Mouse (Mus musculus) midbrain, embryonic 16.5 days (tissue): ENCODE data around the gene Msi2. TPM values are rescaled to one million over a fixed set of nuclear protein-coding genes. Genes with fewer than 3 reads are reported as not detected.

ENCODE experiments used
- ATAC-seq: fragments of 200-750 bp; cut with Nextera tagmentation; 2 replicates; pipeline ENCODE4 v1.8.0; 2017; ENCODE audit warnings: moderate TSS enrichment
- H3K27ac ChIP-seq: fragments of 300-500 bp; sonication (generic); 2 replicates; pipeline ENCODE4 v1.5.1; 2014; ENCODE audit warnings: mild to moderate bottlenecking, low read length, mixed read lengths
- H3K27me3 ChIP-seq: fragments of 300-500 bp; sonication (generic); 2 replicates; pipeline ENCODE4 v1.6.1; 2014; ENCODE audit warnings: low read depth, low read length, mixed read lengths; ENCODE audit not compliant: control insufficient read depth, insufficient read depth
- H3K36me3 ChIP-seq: fragments of 300-500 bp; sonication (generic); 2 replicates; pipeline ENCODE4 v1.6.1; 2014; ENCODE audit warnings: mild to moderate bottlenecking, low read length, moderate library complexity, mixed read lengths; ENCODE audit not compliant: control insufficient read depth, insufficient read depth
- H3K4me1 ChIP-seq: fragments of 300-500 bp; sonication (generic); 2 replicates; pipeline ENCODE4 v1.6.1; 2014; ENCODE audit warnings: mild to moderate bottlenecking, low read length, mixed read lengths; ENCODE audit not compliant: control insufficient read depth, insufficient read depth
- H3K4me2 ChIP-seq: fragments of 300-500 bp; sonication (generic); 2 replicates; pipeline ENCODE4 v1.6.1; 2014; ENCODE audit warnings: mild to moderate bottlenecking, low read length, mixed read lengths
- H3K4me3 ChIP-seq: fragments of 300-500 bp; sonication (generic); 2 replicates; pipeline ENCODE4 v1.5.1; 2014; ENCODE audit warnings: low read depth, mild to moderate bottlenecking, low read length, moderate library complexity, mixed read lengths
- H3K9ac ChIP-seq: fragments of 300-500 bp; sonication (generic); 2 replicates; pipeline ENCODE4 v1.6.1; 2014; ENCODE audit warnings: low read depth, low read length, mixed read lengths
- H3K9me3 ChIP-seq: fragments of 300-500 bp; sonication (generic); replicated peaks from 2 replicates; pipeline ENCODE4 v1.6.1; 2014; ENCODE audit warnings: mild to moderate bottlenecking, low read length, mixed read lengths; ENCODE audit not compliant: control insufficient read depth, poor library complexity, severe bottlenecking
- WGBS: fragments of 180-500 bp; shearing (Covaris S2); extraction: QIAGEN DNeasy Blood & Tissue Kit; methylation state at CpG from one replicate; pipeline ENCODE4 v1.1.7; 2014; 5-methylcytosine and 5-hydroxymethylcytosine counted together
- polyA plus RNA-seq: library from polyadenylated mRNA; unstranded; fragments of >200 nt; fragmentation: Nextera tagmentation; extraction: Ambion mirVana; gene quantifications from 2 replicates; pipeline ENCODE4 v1.2.1, GENCODE M21; 2015

The Msi2 gene
- polyA plus RNA-seq, 1 experiment from 2014 or later, result 29.4 TPM

- Histone ChIP-seq H3K27ac (peak overlapping the region; percentile 60), H3K9me3 (no peaks in the 10 kb centered on the region), H3K36me3 (no peaks in the 10 kb centered on the region), H3K4me3 (no peak overlapping the region), H3K27me3 (no peaks in the 10 kb centered on the region), H3K4me1 (peaks cover 72% of the 10 kb centered on the region), H3K4me2 (peak overlapping the region; percentile 7; the same call in 1 of the 2 replicates), H3K9ac (no peak overlapping the region; the same call in 1 of the 2 replicates)
- peak; percentile 6; the same call in 1 of the 2 replicates for ATAC-seq
- 5% methylated on average over 7 of the region's 7 CpGs for WGBS
Measured at GRCm38 (mm10) chr11:88582781-88583180, 135.5 kb downstream of the Msi2 start.

GRCm38 (mm10) chr11:88582021-88582707 is 136.1 kb downstream of the Msi2 start:
- H3K27ac ChIP-seq, result peak overlapping the region; percentile 60
- peak overlapping the region; percentile 7; the same call in 1 of the 2 replicates for H3K4me2 ChIP-seq
- H3K4me1 ChIP-seq, result peaks cover 70% of the 10 kb centered on the region
- no peak overlapping the region for H3K4me3 ChIP-seq
- no peaks in the 10 kb centered on the region for H3K36me3 ChIP-seq
- peak; percentile 50; the same call in 1 of the 2 replicates for ATAC-seq
- H3K27me3 ChIP-seq, result no peaks in the 10 kb centered on the region
- H3K9ac ChIP-seq, result no peak overlapping the region
- WGBS, result 9% methylated on average over 13 of the region's 13 CpGs
- no peaks in the 10 kb centered on the region for H3K9me3 ChIP-seq

GRCm38 (mm10) chr11:88581375-88581774 is 136.9 kb downstream of the Msi2 start:
- Histone ChIP-seq H3K9ac (no peak overlapping the region), H3K36me3 (no peaks in the 10 kb centered on the region), H3K9me3 (no peaks in the 10 kb centered on the region), H3K4me3 (no peak overlapping the region), H3K27ac (peak overlapping the region; percentile 60), H3K27me3 (no peaks in the 10 kb centered on the region), H3K4me2 (no peak overlapping the region), H3K4me1 (peaks cover 71% of the 10 kb centered on the region)
- ATAC-seq, result no peak
- WGBS, result 47% methylated on average over 7 of the region's 7 CpGs

- H3K36me3 ChIP-seq, result no peaks in the 10 kb centered on the region
- 85% methylated on average over 2 of the region's 2 CpGs for WGBS
- no peak overlapping the region for H3K9ac ChIP-seq
- H3K4me1 ChIP-seq, result peaks cover 64% of the 10 kb centered on the region
- no peak overlapping the region for H3K4me3 ChIP-seq
- H3K9me3 ChIP-seq, result no peaks in the 10 kb centered on the region
- no peaks in the 10 kb centered on the region for H3K27me3 ChIP-seq
- H3K27ac ChIP-seq, result no peak overlapping the region
- no peak overlapping the region for H3K4me2 ChIP-seq
- ATAC-seq, result no peak
Measured at GRCm38 (mm10) chr11:88578700-88579099, 139.6 kb downstream of the Msi2 start.

GRCm38 (mm10) chr11:88577076-88577475 is 141.2 kb downstream of the Msi2 start:
- Histone ChIP-seq H3K4me3 (no peak overlapping the region), H3K27me3 (no peaks in the 10 kb centered on the region), H3K9me3 (no peaks in the 10 kb centered on the region), H3K27ac (peak overlapping the region; percentile 1; the same call in 1 of the 2 replicates), H3K4me1 (peaks cover 58% of the 10 kb centered on the region), H3K9ac (peak overlapping the region; percentile 32), H3K36me3 (no peaks in the 10 kb centered on the region), H3K4me2 (no peak overlapping the region)
- ATAC-seq, result no peak
- WGBS, result 57% methylated on average over 7 of the region's 7 CpGs

GRCm38 (mm10) chr11:88576233-88576998 is 141.9 kb downstream of the Msi2 start:
- Histone ChIP-seq H3K4me2 (no peak overlapping the region), H3K27me3 (no peaks in the 10 kb centered on the region), H3K4me1 (peaks cover 57% of the 10 kb centered on the region), H3K9me3 (no peaks in the 10 kb centered on the region), H3K27ac (peak overlapping the region; percentile 1; the same call in 1 of the 2 replicates), H3K4me3 (no peak overlapping the region), H3K36me3 (no peaks in the 10 kb centered on the region), H3K9ac (peak overlapping the region; percentile 32; the same call in 1 of the 2 replicates)
- 63% methylated on average over 7 of the region's 7 CpGs for WGBS
- ATAC-seq, result no peak; the same call in 1 of the 2 replicates

- Histone ChIP-seq H3K27me3 (no peaks in the 10 kb centered on the region), H3K27ac (peak overlapping the region; percentile 45), H3K4me1 (peaks cover 54% of the 10 kb centered on the region), H3K36me3 (no peaks in the 10 kb centered on the region), H3K4me3 (no peak overlapping the region), H3K9me3 (no peaks in the 10 kb centered on the region), H3K4me2 (no peak overlapping the region), H3K9ac (no peak overlapping the region)
- ATAC-seq, result no peak
- WGBS, result 47% methylated on average over 4 of the region's 4 CpGs
Measured at GRCm38 (mm10) chr11:88574575-88575360, 143.5 kb downstream of the Msi2 start.

GRCm38 (mm10) chr11:88573013-88573412 is 145.3 kb downstream of the Msi2 start:
- H3K4me2 ChIP-seq, result no peak overlapping the region
- ATAC-seq, result no peak
- H3K4me3 ChIP-seq, result no peak overlapping the region
- no peaks in the 10 kb centered on the region for H3K36me3 ChIP-seq
- H3K9me3 ChIP-seq, result no peaks in the 10 kb centered on the region
- no peak overlapping the region for H3K27ac ChIP-seq
- no peak overlapping the region for H3K9ac ChIP-seq
- 69% methylated on average over 5 of the region's 5 CpGs for WGBS
- H3K4me1 ChIP-seq, result peaks cover 52% of the 10 kb centered on the region
- H3K27me3 ChIP-seq, result no peaks in the 10 kb centered on the region
